Mouse (Mus musculus): ENCODE data around the gene Acot9. TPM values are rescaled to one million over a fixed set of nuclear protein-coding genes. Genes with fewer than 3 reads are reported as not detected.
A peak's percentile ranks its signal among the peaks of the same experiment; 100 is the strongest.

Gene Acot9
- polyA plus RNA-seq (2012; rRNA removed), result 29.7 and 36.1 TPM in 2 replicates

DNA sequence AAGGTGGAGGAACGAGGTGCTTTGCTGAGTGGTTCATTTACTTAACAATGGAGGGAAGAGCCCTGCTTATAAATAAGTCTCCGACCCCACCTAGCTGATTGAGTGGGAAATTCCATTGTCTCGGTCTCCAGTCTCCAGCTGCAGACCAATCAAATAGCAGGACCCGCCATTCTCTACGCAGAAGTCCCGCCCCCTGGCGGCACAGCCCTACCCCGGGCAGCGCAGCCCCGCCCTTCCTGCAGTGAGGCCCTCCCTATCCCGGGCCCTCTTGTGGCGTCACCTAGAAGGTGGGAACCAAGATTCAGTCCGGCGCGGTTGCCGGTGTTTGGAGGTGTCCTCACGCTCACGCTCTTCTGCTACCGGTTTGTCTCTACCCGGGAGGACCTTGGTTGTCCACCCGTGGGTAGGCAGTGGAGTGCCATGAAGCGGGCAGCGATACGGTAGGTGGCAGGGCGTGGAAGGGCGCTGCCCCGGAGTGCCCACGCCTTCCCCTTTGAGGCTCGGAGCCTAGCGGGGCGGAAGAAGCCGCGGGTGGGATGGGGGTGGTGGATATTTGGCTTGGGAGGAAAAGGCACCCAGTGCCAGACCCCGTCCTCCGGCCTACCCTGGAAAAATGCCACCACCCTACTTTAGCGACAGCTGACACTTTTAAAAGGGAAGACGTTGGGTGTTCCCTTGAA lies at the start of gene Acot9:
Gene Acot9 (plus strand): TSS at position 209 of the 680 bp plus-strand sequence.
- peak; percentile 66 for DNase-seq (ENCODE audit: low spot score)

DNA sequence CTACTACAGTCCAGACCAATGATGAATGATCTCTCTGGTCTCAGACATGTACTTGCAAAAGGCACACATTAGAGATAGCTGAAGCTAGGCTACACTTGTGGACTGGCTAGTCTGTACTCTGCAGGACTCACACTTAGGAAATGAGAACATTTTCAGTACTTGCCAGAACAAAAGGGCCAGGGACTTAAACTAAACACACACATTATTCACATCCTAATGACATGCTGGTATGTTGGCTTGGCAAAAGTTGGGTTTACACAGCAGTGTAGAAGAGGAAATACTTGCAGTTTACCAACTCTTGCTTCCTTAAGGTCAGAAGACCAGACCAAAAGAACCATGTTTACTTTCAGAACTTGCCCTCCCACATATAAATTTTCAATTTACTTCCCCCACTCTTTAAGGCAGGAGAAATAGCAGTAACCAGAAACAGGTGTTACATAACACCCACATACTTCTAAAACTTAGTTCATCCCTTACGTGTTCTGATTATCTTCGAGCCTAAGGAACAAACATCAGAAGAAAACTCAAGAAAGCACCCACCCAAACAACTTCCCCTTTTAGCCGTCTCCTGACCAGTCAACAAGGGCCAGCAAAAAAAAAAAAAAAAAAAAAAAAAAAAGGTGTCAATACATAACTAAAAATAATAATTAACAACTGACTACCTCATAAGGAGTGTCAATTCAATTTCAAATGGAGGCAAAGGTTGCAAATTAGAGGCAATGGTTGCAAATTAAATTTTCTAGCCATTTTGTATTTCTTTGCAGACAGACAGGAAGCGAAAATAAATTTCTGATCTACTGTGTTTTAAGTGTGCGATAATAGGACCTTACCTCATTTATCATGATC lies 47.7 kb upstream of the Acot9 start:
- no peak for DNase-seq (ENCODE audit: low spot score)

GRCm38 (mm10) chrX:155215501-155216248 lies 46.6 kb upstream of the Acot9 start:
- DNase-seq (ENCODE audit: low spot score), result peak; percentile 27

- DNase-seq (ENCODE audit: low spot score), result peak; percentile 73
Observed at GRCm38 (mm10) chrX:155216271-155216670, 46.0 kb upstream of the Acot9 start, which contains the start of gene Sat1. Sat1 (minus strand) TSS chrX:155216449.

- DNase-seq (ENCODE audit: low spot score), result no peak
Observed at GRCm38 (mm10) chrX:155218277-155218676, 44.0 kb upstream of the Acot9 start.

DNA sequence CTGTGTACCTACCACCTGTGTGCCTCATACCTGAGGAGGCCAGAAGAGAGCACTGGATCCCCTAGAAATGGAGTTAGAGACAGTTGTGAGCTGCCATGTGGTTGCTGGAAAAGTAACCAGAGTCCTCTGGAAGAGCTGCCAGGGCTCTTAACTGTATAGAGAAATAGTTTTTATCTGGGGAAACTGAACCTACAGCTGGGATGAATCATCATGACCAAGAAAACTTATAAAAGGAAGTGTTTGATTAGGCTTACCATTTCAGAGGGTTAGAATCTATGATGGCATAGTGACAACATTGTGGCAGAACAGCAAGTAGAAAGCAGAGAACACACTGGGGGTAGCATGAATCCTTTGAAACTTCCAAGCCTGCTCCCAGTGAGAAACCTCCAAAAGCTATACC lies 5.4 kb upstream of the Acot9 start:
- no peak for DNase-seq (ENCODE audit: low spot score)

DNA sequence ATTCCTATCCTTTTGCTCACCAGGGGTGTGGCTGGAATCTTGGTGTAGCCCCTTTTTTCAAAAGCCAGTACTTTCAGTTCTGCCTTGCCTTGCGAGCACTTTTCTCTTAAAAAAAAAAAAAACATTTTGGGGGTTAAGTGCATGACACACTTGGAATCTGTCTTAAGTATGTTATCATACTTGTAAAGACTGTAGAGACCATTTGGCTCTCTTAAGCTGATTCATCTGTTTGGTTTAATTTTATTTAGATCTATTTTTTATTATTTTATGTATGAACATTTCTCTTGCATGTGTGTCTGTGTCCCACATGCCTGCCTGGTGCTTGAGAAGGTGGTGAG lies 641 bp downstream of the Acot9 start:
- DNase-seq (ENCODE audit: low spot score), result no peak

GRCm38 (mm10) chrX:155278483-155278882 lies 16.2 kb downstream of the Acot9 start:
- no peak for DNase-seq (ENCODE audit: low spot score)

GRCm38 (mm10) chrX:155280427-155281044 lies 18.3 kb downstream of the Acot9 start:
- DNase-seq (ENCODE audit: low spot score), result no peak

- DNase-seq (ENCODE audit: low spot score), result no peak
Observed at GRCm38 (mm10) chrX:155306390-155306789, 44.1 kb downstream of the Acot9 start.

GRCm38 (mm10) chrX:155318005-155318404 lies 55.8 kb downstream of the Acot9 start:
- DNase-seq (ENCODE audit: low spot score), result no peak

- no peak for DNase-seq (ENCODE audit: low spot score)
Observed at GRCm38 (mm10) chrX:155337567-155337904, 75.3 kb downstream of the Acot9 start.

- peak; percentile 58 for DNase-seq (ENCODE audit: low spot score)
Observed at GRCm38 (mm10) chrX:155337905-155338721, 75.9 kb downstream of the Acot9 start.

GRCm38 (mm10) chrX:155340654-155341053 lies 78.4 kb downstream of the Acot9 start, which contains the start of gene Prdx4:
Prdx4 (minus strand) TSS chrX:155340754.
- no peak for DNase-seq (ENCODE audit: low spot score)

- DNase-seq (ENCODE audit: low spot score), result no peak
Observed at GRCm38 (mm10) chrX:155346249-155346648, 84.0 kb downstream of the Acot9 start.

Other genes starting within 250 kb of the Acot9 start
- not detected in 2 replicates for gene Magea5, start 199.3 kb upstream of the Acot9 start, polyA plus RNA-seq (2012; rRNA removed)
- not detected in 2 replicates for gene Magea1, start 172.7 kb upstream of the Acot9 start, polyA plus RNA-seq (2012; rRNA removed)
- not detected in 2 replicates for gene Magea2, start 168.8 kb upstream of the Acot9 start, polyA plus RNA-seq (2012; rRNA removed)
- gene Cldn34b2, start 134.0 kb upstream of the Acot9 start, polyA plus RNA-seq (2012; rRNA removed), result not detected in 2 replicates
- 311 and 408 TPM in 2 replicates for gene Sat1, start 46.0 kb upstream of the Acot9 start, polyA plus RNA-seq (2012; rRNA removed)
- gene Prdx4, start 78.3 kb downstream of the Acot9 start, polyA plus RNA-seq (2012; rRNA removed), result 79.5 and 80.0 TPM in 2 replicates

Data from urinary bladder, adult 2 months (tissue).